Mouse (Mus musculus): ENCODE data around the gene Olfr594. TPM values are rescaled to one million over a fixed set of nuclear protein-coding genes. Genes with fewer than 3 reads are reported as not detected.

The Olfr594 gene
- total and polyA plus RNA-seq, 2 experiments from 2014 or later, result not detected

Small RNAs within 50 kb of the gene (microRNA-seq; reads per million reads assigned to microRNA genes)
- gene Gm23550, result not detected
- gene Gm25171, result not detected

Other genes starting within 250 kb of the Olfr594 start
- not detected in 2 replicates for gene Olfr577, start 241.1 kb upstream of the Olfr594 start, total RNA-seq (2014; rRNA removed; ENCODE audit: low replicate concordance)
- gene Olfr577, start 241.1 kb upstream of the Olfr594 start, polyA plus RNA-seq (2015; fragmentation: Nextera tagmentation; extraction: Ambion mirVana), result not detected in 2 replicates
- not detected in 2 replicates for gene Olfr578, start 227.7 kb upstream of the Olfr594 start, total RNA-seq (2014; rRNA removed; ENCODE audit: low replicate concordance)
- gene Olfr578, start 227.7 kb upstream of the Olfr594 start, polyA plus RNA-seq (2015; fragmentation: Nextera tagmentation; extraction: Ambion mirVana), result not detected in 2 replicates
- not detected in 2 replicates for gene Olfr582, start 179.0 kb upstream of the Olfr594 start, total RNA-seq (2014; rRNA removed; ENCODE audit: low replicate concordance)
- not detected in 2 replicates for gene Olfr582, start 179.0 kb upstream of the Olfr594 start, polyA plus RNA-seq (2015; fragmentation: Nextera tagmentation; extraction: Ambion mirVana)
- not detected in 2 replicates for gene Olfr583, start 165.7 kb upstream of the Olfr594 start, total RNA-seq (2014; rRNA removed; ENCODE audit: low replicate concordance)
- not detected in 2 replicates for gene Olfr583, start 165.7 kb upstream of the Olfr594 start, polyA plus RNA-seq (2015; fragmentation: Nextera tagmentation; extraction: Ambion mirVana)
- not detected in 2 replicates for gene Olfr584, start 135.1 kb upstream of the Olfr594 start, total RNA-seq (2014; rRNA removed; ENCODE audit: low replicate concordance)
- not detected in 2 replicates for gene Olfr584, start 135.1 kb upstream of the Olfr594 start, polyA plus RNA-seq (2015; fragmentation: Nextera tagmentation; extraction: Ambion mirVana)
- gene Olfr585, start 119.3 kb upstream of the Olfr594 start, total RNA-seq (2014; rRNA removed; ENCODE audit: low replicate concordance), result not detected in 2 replicates
- gene Olfr585, start 119.3 kb upstream of the Olfr594 start, polyA plus RNA-seq (2015; fragmentation: Nextera tagmentation; extraction: Ambion mirVana), result not detected in 2 replicates
- gene Olfr586, start 91.4 kb upstream of the Olfr594 start, total RNA-seq (2014; rRNA removed; ENCODE audit: low replicate concordance), result not detected in 2 replicates
- not detected in 2 replicates for gene Olfr586, start 91.4 kb upstream of the Olfr594 start, polyA plus RNA-seq (2015; fragmentation: Nextera tagmentation; extraction: Ambion mirVana)
- gene Olfr588-ps1, start 76.1 kb upstream of the Olfr594 start, total RNA-seq (2014; rRNA removed; ENCODE audit: low replicate concordance), result not detected in 2 replicates
- gene Olfr588-ps1, start 76.1 kb upstream of the Olfr594 start, polyA plus RNA-seq (2015; fragmentation: Nextera tagmentation; extraction: Ambion mirVana), result not detected in 2 replicates
- not detected in 2 replicates for gene Olfr589, start 60.6 kb upstream of the Olfr594 start, total RNA-seq (2014; rRNA removed; ENCODE audit: low replicate concordance)
- not detected in 2 replicates for gene Olfr589, start 60.6 kb upstream of the Olfr594 start, polyA plus RNA-seq (2015; fragmentation: Nextera tagmentation; extraction: Ambion mirVana)
- gene Olfr591, start 38.7 kb upstream of the Olfr594 start, total RNA-seq (2014; rRNA removed; ENCODE audit: low replicate concordance), result not detected in 2 replicates
- gene Olfr591, start 38.7 kb upstream of the Olfr594 start, polyA plus RNA-seq (2015; fragmentation: Nextera tagmentation; extraction: Ambion mirVana), result not detected in 2 replicates
- not detected in 2 replicates for gene Olfr592, start 32.2 kb upstream of the Olfr594 start, total RNA-seq (2014; rRNA removed; ENCODE audit: low replicate concordance)
- not detected in 2 replicates for gene Olfr592, start 32.2 kb upstream of the Olfr594 start, polyA plus RNA-seq (2015; fragmentation: Nextera tagmentation; extraction: Ambion mirVana)
- not detected in 2 replicates for gene Olfr593, start 5.1 kb upstream of the Olfr594 start, total RNA-seq (2014; rRNA removed; ENCODE audit: low replicate concordance)
- not detected in 2 replicates for gene Olfr593, start 5.1 kb upstream of the Olfr594 start, polyA plus RNA-seq (2015; fragmentation: Nextera tagmentation; extraction: Ambion mirVana)
- gene Usp17ld, start 35.5 kb downstream of the Olfr594 start, total RNA-seq (2014; rRNA removed; ENCODE audit: low replicate concordance), result not detected in 2 replicates
- not detected in 2 replicates for gene Usp17ld, start 35.5 kb downstream of the Olfr594 start, polyA plus RNA-seq (2015; fragmentation: Nextera tagmentation; extraction: Ambion mirVana)
- gene Olfr596, start 88.7 kb downstream of the Olfr594 start, total RNA-seq (2014; rRNA removed; ENCODE audit: low replicate concordance), result not detected in 2 replicates
- not detected in 2 replicates for gene Olfr596, start 88.7 kb downstream of the Olfr594 start, polyA plus RNA-seq (2015; fragmentation: Nextera tagmentation; extraction: Ambion mirVana)
- gene Olfr597, start 99.3 kb downstream of the Olfr594 start, total RNA-seq (2014; rRNA removed; ENCODE audit: low replicate concordance), result not detected in 2 replicates
- not detected in 2 replicates for gene Olfr597, start 99.3 kb downstream of the Olfr594 start, polyA plus RNA-seq (2015; fragmentation: Nextera tagmentation; extraction: Ambion mirVana)
- gene Olfr598, start 106.6 kb downstream of the Olfr594 start, total RNA-seq (2014; rRNA removed; ENCODE audit: low replicate concordance), result not detected in 2 replicates
- not detected in 2 replicates for gene Olfr598, start 106.6 kb downstream of the Olfr594 start, polyA plus RNA-seq (2015; fragmentation: Nextera tagmentation; extraction: Ambion mirVana)
- gene Olfr599, start 118.9 kb downstream of the Olfr594 start, total RNA-seq (2014; rRNA removed; ENCODE audit: low replicate concordance), result not detected in 2 replicates
- gene Olfr599, start 118.9 kb downstream of the Olfr594 start, polyA plus RNA-seq (2015; fragmentation: Nextera tagmentation; extraction: Ambion mirVana), result not detected in 2 replicates
- not detected in 2 replicates for gene Olfr600, start 132.7 kb downstream of the Olfr594 start, total RNA-seq (2014; rRNA removed; ENCODE audit: low replicate concordance)
- gene Olfr600, start 132.7 kb downstream of the Olfr594 start, polyA plus RNA-seq (2015; fragmentation: Nextera tagmentation; extraction: Ambion mirVana), result not detected in 2 replicates
- gene Olfr601, start 145.7 kb downstream of the Olfr594 start, total RNA-seq (2014; rRNA removed; ENCODE audit: low replicate concordance), result not detected in 2 replicates
- gene Olfr601, start 145.7 kb downstream of the Olfr594 start, polyA plus RNA-seq (2015; fragmentation: Nextera tagmentation; extraction: Ambion mirVana), result not detected in 2 replicates
- gene Olfr603, start 169.2 kb downstream of the Olfr594 start, total RNA-seq (2014; rRNA removed; ENCODE audit: low replicate concordance), result not detected in 2 replicates
- gene Olfr603, start 169.2 kb downstream of the Olfr594 start, polyA plus RNA-seq (2015; fragmentation: Nextera tagmentation; extraction: Ambion mirVana), result not detected in 2 replicates
- not detected in 2 replicates for gene Usp17lc, start 198.1 kb downstream of the Olfr594 start, total RNA-seq (2014; rRNA removed; ENCODE audit: low replicate concordance)
- gene Usp17lc, start 198.1 kb downstream of the Olfr594 start, polyA plus RNA-seq (2015; fragmentation: Nextera tagmentation; extraction: Ambion mirVana), result 0.12 and 0.19 TPM in 2 replicates
- gene Olfr605, start 228.4 kb downstream of the Olfr594 start, total RNA-seq (2014; rRNA removed; ENCODE audit: low replicate concordance), result not detected in 2 replicates
- gene Olfr605, start 228.4 kb downstream of the Olfr594 start, polyA plus RNA-seq (2015; fragmentation: Nextera tagmentation; extraction: Ambion mirVana), result not detected in 2 replicates
- gene Olfr606, start 232.1 kb downstream of the Olfr594 start, total RNA-seq (2014; rRNA removed; ENCODE audit: low replicate concordance), result not detected in 2 replicates
- gene Olfr606, start 232.1 kb downstream of the Olfr594 start, polyA plus RNA-seq (2015; fragmentation: Nextera tagmentation; extraction: Ambion mirVana), result not detected in 2 replicates
- not detected in 2 replicates for gene Olfr607, start 247.2 kb downstream of the Olfr594 start, total RNA-seq (2014; rRNA removed; ENCODE audit: low replicate concordance)
- 0.55 and 0.91 TPM in 2 replicates for gene Olfr607, start 247.2 kb downstream of the Olfr594 start, polyA plus RNA-seq (2015; fragmentation: Nextera tagmentation; extraction: Ambion mirVana)